Mouse (Mus musculus): ENCODE results near the gene Cbx6. TPM values are rescaled to one million over a fixed set of nuclear protein-coding genes. Genes with fewer than 3 reads are reported as not detected.

Cbx6 gene
- polyA plus RNA-seq, 1 experiment from 2014 or later = 54.7 TPM

- ATAC-seq (ENCODE audit: insufficient number of reproducible peaks, insufficient read depth, low FRiP score, low TSS enrichment, low read depth) = no peak
- no peaks in the 10 kb centered on the region for H3K9me3 ChIP-seq
- H3K9ac ChIP-seq = no peak overlapping the region
- H3K27ac ChIP-seq = no peak overlapping the region
- no peaks in the 10 kb centered on the region for H3K27me3 ChIP-seq
- H3K4me1 ChIP-seq = peaks cover 77% of the 10 kb centered on the region
- peaks cover 47% of the 10 kb centered on the region for H3K36me3 ChIP-seq
- no peak overlapping the region for H3K4me3 ChIP-seq
- H3K4me2 ChIP-seq = no peak overlapping the region
- WGBS = 81% methylated on average over 5 of the region's 5 CpGs
Observed at GRCm38 (mm10) chr15:79829431-79829830, 5.1 kb downstream of the Cbx6 start.

- Histone ChIP-seq H3K9ac (no peak overlapping the region), H3K27ac (no peak overlapping the region), H3K9me3 (no peaks in the 10 kb centered on the region), H3K4me1 (peaks cover 78% of the 10 kb centered on the region), H3K4me3 (no peak overlapping the region), H3K36me3 (peaks cover 48% of the 10 kb centered on the region), H3K4me2 (peak overlapping the region; percentile 24; the same call in 1 of the 2 replicates), H3K27me3 (no peaks in the 10 kb centered on the region)
- WGBS = 60% methylated on average over 46 of the region's 46 CpGs
- no peak for ATAC-seq (ENCODE audit: insufficient number of reproducible peaks, insufficient read depth, low FRiP score, low TSS enrichment, low read depth)
Observed at GRCm38 (mm10) chr15:79828366-79829035, 6.0 kb downstream of the Cbx6 start.

DNA sequence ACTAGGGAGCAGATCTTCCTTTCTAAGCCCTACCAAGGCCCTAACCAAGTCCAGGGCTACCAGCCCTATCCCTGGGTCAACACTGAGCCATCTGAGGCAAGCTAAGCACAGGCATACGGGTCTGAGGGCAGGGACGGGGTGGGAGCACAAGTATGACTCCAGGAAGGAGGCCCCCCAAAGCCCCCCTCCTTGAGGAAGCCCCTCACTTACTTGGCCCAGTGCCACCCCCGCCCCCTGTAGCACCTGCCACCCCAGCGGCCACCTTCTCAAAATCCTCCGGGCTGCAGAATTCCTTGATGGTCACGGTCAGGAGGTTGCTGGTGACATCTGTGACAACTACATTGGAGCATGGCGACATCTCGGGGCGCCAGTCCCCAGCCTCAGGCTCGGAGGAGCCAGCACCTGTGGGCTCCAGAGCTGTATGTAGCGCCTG is 6.7 kb downstream of the Cbx6 start:
- H3K4me1 ChIP-seq = peaks cover 73% of the 10 kb centered on the region
- H3K9me3 ChIP-seq = no peaks in the 10 kb centered on the region
- 85% methylated on average over 11 of the region's 11 CpGs for WGBS
- ATAC-seq (ENCODE audit: insufficient number of reproducible peaks, insufficient read depth, low FRiP score, low TSS enrichment, low read depth) = no peak
- no peak overlapping the region for H3K4me3 ChIP-seq
- peaks cover 55% of the 10 kb centered on the region for H3K36me3 ChIP-seq
- 0 out of 2 replicates have a peak overlapping the region, but pooled peaks have one; percentile 51 for H3K9ac ChIP-seq
- no peaks in the 10 kb centered on the region for H3K27me3 ChIP-seq
- H3K27ac ChIP-seq = no peak overlapping the region
- 0 out of 2 replicates have a peak overlapping the region, but pooled peaks have one; percentile 24 for H3K4me2 ChIP-seq

DNA sequence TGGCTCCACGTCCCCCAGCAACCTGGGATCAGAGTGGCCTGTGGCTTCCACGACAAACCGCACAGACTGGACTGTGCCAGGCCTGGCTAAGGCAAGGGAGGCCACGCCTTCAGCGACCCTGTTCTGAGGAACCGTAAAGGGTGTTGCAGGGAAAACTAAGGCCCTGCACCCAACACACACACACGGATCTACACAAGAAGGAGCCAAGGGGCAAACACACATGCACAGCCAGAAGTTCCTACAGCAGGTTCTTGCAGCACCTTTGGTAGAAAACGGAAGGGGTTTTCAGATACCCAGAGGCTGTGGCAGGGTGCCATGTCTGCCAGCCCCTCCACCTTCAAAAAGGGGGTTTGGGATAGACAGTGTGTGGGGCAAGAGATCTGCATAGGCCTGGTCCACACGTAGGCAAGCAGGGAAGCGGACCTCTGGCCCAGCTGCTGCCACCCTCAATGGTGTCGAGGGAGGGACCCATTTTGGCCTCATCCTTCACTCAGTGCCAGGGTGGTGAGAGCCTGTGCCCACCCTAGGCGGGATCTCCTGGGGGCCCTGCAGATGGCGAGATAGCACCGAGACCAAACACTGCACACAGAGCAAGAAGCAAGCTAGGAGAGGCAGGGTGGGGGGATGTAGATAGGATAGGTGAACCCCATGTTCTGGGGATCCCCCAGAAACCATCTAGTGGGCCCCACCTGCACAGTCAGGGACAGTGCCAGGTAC is 7.3 kb downstream of the Cbx6 start:
- peaks cover 73% of the 10 kb centered on the region for H3K4me1 ChIP-seq
- H3K9me3 ChIP-seq = no peaks in the 10 kb centered on the region
- no peak overlapping the region for H3K27ac ChIP-seq
- 0 out of 2 replicates have a peak overlapping the region, but pooled peaks have one; percentile 51 for H3K9ac ChIP-seq
- no peak overlapping the region for H3K4me2 ChIP-seq
- H3K36me3 ChIP-seq = peaks cover 60% of the 10 kb centered on the region
- WGBS = 88% methylated on average over 14 of the region's 14 CpGs
- ATAC-seq (ENCODE audit: insufficient number of reproducible peaks, insufficient read depth, low FRiP score, low TSS enrichment, low read depth) = no peak
- no peak overlapping the region for H3K4me3 ChIP-seq
- H3K27me3 ChIP-seq = no peaks in the 10 kb centered on the region

GRCm38 (mm10) chr15:79826221-79826935 is 8.1 kb downstream of the Cbx6 start:
- no peak overlapping the region for H3K4me2 ChIP-seq
- ATAC-seq (ENCODE audit: insufficient number of reproducible peaks, insufficient read depth, low FRiP score, low TSS enrichment, low read depth) = no peak
- H3K9me3 ChIP-seq = no peaks in the 10 kb centered on the region
- no peaks in the 10 kb centered on the region for H3K27me3 ChIP-seq
- peaks cover 53% of the 10 kb centered on the region for H3K36me3 ChIP-seq
- H3K27ac ChIP-seq = no peak overlapping the region
- no peak overlapping the region for H3K4me3 ChIP-seq
- 77% methylated on average over 9 of the region's 9 CpGs for WGBS
- H3K4me1 ChIP-seq = peaks cover 65% of the 10 kb centered on the region
- 0 out of 2 replicates have a peak overlapping the region, but pooled peaks have one; percentile 51 for H3K9ac ChIP-seq

DNA sequence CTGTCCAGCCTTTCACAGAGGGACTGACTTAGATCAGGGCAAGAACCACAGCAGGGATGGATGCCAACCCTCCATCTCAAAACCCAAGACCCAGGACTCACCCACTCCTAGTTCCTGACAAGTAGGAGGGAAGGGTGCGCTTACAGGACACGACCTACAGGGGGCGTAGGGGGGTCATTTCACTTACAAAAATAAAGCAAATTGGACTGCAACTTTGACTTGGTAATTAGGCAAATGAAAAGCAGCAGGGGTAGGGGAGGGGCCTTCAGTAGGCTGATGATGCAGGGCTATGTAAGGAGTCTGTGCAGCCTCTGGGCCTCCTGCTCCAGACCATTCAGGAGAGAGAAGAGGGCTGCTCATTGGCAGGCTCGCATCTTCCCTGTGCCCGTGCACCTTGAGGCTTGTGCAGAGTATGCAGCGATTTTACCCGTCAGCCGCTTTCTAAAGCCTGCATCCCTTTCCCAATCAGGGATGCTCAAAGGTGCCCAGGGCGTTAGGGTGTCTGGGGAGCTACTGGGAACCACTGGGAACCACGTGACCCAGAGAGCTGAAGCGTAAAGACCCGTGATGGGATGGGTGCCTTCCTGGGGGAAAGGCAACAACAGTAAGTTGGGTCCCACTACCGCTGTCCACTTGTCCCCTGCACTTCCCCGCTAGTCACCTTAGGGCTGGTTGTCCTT is 9.2 kb downstream of the Cbx6 start:
- Histone ChIP-seq H3K27ac (no peak overlapping the region), H3K4me3 (no peak overlapping the region), H3K9me3 (no peaks in the 10 kb centered on the region), H3K4me1 (peaks cover 59% of the 10 kb centered on the region), H3K27me3 (no peaks in the 10 kb centered on the region), H3K4me2 (no peak overlapping the region), H3K9ac (no peak overlapping the region), H3K36me3 (peaks cover 51% of the 10 kb centered on the region)
- ATAC-seq (ENCODE audit: insufficient number of reproducible peaks, insufficient read depth, low FRiP score, low TSS enrichment, low read depth) = no peak
- WGBS = 47% methylated on average over 14 of the region's 14 CpGs

DNA sequence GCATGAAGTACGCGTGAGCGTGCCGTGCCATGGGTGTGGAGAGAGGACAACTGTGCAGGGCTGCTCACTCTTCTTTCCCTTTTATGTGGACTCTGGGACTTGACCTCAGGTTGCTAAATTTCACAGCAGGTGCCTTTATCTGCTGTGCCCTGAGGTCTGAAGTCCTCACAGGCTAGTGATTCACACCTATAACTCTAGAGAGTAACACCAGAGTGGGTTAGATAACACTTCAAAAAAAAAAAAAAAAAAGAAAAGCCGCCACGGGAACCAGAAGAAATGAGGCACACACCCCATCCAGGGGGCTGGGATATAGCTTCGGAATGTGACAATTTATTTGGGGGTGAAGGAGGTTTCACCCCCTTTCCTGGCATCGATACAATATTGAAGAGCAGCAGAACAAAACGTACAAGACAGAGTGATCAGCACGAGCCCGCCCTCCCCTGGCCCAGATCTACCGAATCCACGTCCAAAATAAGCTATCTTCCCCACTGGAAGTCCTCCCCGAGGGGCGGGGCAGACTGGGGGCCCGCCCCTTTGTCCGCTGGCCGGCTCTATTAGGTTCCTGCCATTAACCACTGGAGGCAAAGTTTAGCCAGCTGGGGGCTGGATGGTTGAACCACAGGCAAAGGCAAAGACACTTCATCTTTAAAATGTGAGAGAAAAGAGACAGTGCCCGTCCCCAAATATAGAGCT is 10.8 kb downstream of the Cbx6 start:
- no peak for ATAC-seq (ENCODE audit: insufficient number of reproducible peaks, insufficient read depth, low FRiP score, low TSS enrichment, low read depth)
- no peak overlapping the region for H3K27ac ChIP-seq
- peaks cover 40% of the 10 kb centered on the region for H3K36me3 ChIP-seq
- no peaks in the 10 kb centered on the region for H3K27me3 ChIP-seq
- no peak overlapping the region for H3K4me3 ChIP-seq
- H3K4me1 ChIP-seq = peaks cover 45% of the 10 kb centered on the region
- no peak overlapping the region for H3K9ac ChIP-seq
- WGBS = 72% methylated on average over 19 of the region's 19 CpGs
- no peaks in the 10 kb centered on the region for H3K9me3 ChIP-seq
- no peak overlapping the region for H3K4me2 ChIP-seq

DNA sequence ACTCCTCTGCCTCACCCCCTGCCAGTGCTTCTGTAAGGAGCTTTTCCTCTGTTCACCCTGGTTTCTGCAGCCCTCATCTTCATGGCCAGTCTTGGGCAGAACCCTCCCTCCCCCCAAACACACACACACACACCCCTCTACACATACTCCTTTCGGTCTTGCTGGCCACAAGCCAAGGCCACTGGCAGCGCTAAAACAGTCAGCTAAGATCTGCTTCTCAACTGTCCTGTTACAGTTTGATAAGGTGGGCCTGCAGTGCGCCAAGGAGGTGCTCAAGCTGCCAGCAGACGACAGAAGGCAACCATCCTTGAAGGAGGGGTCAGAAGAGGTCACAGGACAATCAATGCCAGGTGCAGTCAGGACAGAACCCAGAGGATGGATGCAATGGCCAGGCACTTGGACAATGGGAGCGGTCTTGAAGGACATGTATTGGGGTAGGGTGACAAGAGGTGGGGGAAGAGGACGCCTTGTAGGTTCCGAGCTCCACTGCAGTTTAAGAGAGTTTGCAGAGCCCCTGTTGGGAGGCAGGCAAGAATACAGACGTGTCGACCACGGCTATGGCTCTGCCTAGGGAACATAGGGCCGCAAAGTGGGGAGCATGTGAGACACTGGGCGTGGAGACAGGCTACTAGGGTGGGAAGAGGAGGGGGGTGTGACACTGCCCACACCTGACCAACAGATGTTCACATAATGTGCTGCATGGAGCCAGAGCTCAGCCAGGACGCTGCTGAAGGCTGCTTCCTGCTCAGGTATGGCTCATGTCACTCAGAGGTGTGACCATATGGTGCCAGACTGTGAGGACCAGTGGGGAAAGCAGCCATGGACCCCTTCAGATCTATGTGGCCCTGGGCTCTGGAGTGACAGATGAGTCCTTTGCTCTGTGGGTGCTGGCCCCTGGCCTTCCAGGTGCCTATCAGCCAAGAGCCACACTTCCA is 12.0 kb downstream of the Cbx6 start:
- Histone ChIP-seq H3K27me3 (no peaks in the 10 kb centered on the region), H3K36me3 (peaks cover 28% of the 10 kb centered on the region), H3K4me2 (no peak overlapping the region), H3K4me3 (no peak overlapping the region), H3K27ac (no peak overlapping the region), H3K9ac (no peak overlapping the region), H3K4me1 (peaks cover 33% of the 10 kb centered on the region), H3K9me3 (no peaks in the 10 kb centered on the region)
- WGBS = 63% methylated on average over 13 of the region's 13 CpGs
- ATAC-seq (ENCODE audit: insufficient number of reproducible peaks, insufficient read depth, low FRiP score, low TSS enrichment, low read depth) = 0 out of 2 replicates have a peak, but pooled peaks have one; percentile 13

DNA sequence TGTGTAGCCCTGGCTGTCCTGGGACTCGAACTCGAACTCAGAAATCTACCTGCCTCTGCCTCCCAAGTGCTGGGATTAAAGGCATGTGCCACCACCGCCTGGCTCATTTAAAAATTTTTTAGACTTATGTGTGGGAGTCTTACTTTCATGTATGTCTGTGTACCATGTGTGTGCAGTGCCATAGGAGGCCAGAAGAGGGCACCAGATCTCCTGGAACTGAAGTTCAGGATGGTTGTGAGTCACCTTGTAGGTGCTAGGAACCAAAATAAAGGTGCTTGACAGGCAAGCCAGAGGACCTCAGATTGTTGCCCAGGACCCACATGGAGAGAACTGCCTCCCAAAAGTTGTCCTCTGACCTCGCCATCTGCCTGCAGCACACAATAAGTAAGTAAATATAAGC is 16.2 kb downstream of the Cbx6 start:
- no peak overlapping the region for H3K9ac ChIP-seq
- no peaks in the 10 kb centered on the region for H3K9me3 ChIP-seq
- peaks cover 6% of the 10 kb centered on the region; the same call in 1 of the 2 replicates for H3K4me1 ChIP-seq
- no peak for ATAC-seq (ENCODE audit: insufficient number of reproducible peaks, insufficient read depth, low FRiP score, low TSS enrichment, low read depth)
- no peaks in the 10 kb centered on the region for H3K27me3 ChIP-seq
- 87% methylated on average over 4 of the region's 4 CpGs for WGBS
- no peak overlapping the region for H3K27ac ChIP-seq
- H3K4me2 ChIP-seq = no peak overlapping the region
- H3K36me3 ChIP-seq = peaks cover 10% of the 10 kb centered on the region
- no peak overlapping the region for H3K4me3 ChIP-seq

- Histone ChIP-seq H3K4me3 (no peak overlapping the region), H3K4me1 (no peaks in the 10 kb centered on the region), H3K9me3 (no peaks in the 10 kb centered on the region), H3K27ac (no peak overlapping the region), H3K9ac (no peak overlapping the region), H3K4me2 (no peak overlapping the region), H3K36me3 (no peaks in the 10 kb centered on the region), H3K27me3 (peaks cover 16% of the 10 kb centered on the region)
- 42% methylated on average over 8 of the region's 8 CpGs for WGBS
- no peak for ATAC-seq (ENCODE audit: insufficient number of reproducible peaks, insufficient read depth, low FRiP score, low TSS enrichment, low read depth)
Observed at GRCm38 (mm10) chr15:79813666-79814258, 20.7 kb downstream of the Cbx6 start.

Data from embryonic facial prominence, embryonic 13.5 days (tissue).